Comparison of ENCODE assay signal across 8 mouse cellular contexts in the genomic region with DNA sequence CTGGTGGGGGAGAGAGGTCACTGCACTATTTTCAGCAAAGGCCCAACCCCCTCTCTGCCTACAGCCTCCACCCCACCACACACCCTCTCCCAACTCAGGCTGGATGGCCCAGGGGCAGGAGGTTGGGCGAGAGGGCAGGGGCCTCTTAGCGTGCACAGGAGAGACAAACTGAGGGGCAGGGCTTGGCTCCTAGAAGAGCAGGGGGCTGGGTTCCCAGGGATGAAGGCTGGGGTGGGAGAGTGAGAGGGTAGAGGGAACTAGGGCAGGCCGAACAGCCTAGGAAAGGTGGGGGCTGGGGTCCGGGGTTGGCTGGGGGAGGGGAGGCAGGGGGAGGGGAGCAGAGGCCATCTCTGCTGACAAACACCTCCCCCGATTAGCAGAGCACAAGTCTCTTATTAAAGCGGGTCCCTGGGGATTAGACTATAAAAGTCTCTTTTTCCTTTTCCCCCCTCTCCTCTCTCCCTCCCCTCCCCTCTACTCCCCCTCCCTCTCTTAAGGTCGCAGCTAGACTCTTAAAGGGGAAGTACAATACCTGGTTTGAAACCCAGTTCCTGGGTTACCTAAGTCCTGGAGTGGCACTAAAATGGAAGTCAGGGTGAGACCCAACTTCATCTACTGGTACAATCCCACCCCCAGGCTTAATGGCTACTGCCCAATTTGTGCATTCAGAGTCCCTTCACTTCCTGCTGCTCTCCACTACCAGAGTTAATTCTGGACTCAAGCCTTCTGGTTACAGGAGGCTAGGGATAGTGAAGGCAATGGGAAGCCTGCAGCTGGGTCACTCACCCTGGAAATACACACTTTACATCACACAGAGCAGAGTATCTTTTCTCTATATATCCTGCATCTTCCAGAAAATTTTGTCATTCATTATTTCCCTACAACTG. TPM values are rescaled to one million over a fixed set of nuclear protein-coding genes. Genes with fewer than 3 reads are reported as not detected.
DNase-seq lines count a peak whose midpoint lies in the region; ATAC-seq lines count a peak whose summit lies in the region.

No protein-coding gene starts in this region.

- ATAC-seq in lung, embryonic 15.5 days (ENCODE audit: borderline replicate concordance, extremely low read depth, low FRiP score, low TSS enrichment), result peak; percentile 2; the same call in 1 of the 2 replicates
- peak; percentile 42 for ATAC-seq in forebrain, embryonic 13.5 days
- ATAC-seq in limb, embryonic 15.5 days (ENCODE audit: insufficient number of reproducible peaks, low FRiP score, low TSS enrichment, low read depth), result 0 out of 2 replicates have a peak, but pooled peaks have one; percentile 17

- H3K9me3 ChIP-seq in lung, embryonic 15.5 days, result no peaks in the 10 kb centered on the region
- H3K9me3 ChIP-seq in forebrain, embryonic 13.5 days (replicated peaks), result no peaks in the 10 kb centered on the region
- no peaks in the 10 kb centered on the region for H3K9me3 ChIP-seq in limb, embryonic 15.5 days

- H3K4me2 ChIP-seq in lung, embryonic 15.5 days, result peak overlapping the region; percentile 54
- peak overlapping the region; percentile 91 for H3K4me2 ChIP-seq in forebrain, embryonic 13.5 days
- H3K4me2 ChIP-seq in limb, embryonic 15.5 days, result peak overlapping the region; percentile 80

- peaks cover 31% of the 10 kb centered on the region for H3K4me1 ChIP-seq in lung, embryonic 15.5 days
- H3K4me1 ChIP-seq in forebrain, embryonic 13.5 days, result peaks cover 45% of the 10 kb centered on the region
- peaks cover 38% of the 10 kb centered on the region for H3K4me1 ChIP-seq in limb, embryonic 15.5 days

- DNase-seq in lung, adult 18-20 months, result no peak
- peak; percentile 86 for DNase-seq in retina, postnatal 1 day
- DNase-seq in c-Kit-positive CD71-positive TER-119-positive erythroid progenitor cells, embryonic 14.5 days (ENCODE audit: low spot score), result no peak
- no peak for DNase-seq in adrenal gland, postnatal 25 days
- DNase-seq in T-cell, adult 2 months (ENCODE audit: low spot score), result no peak

- H3K9ac ChIP-seq in lung, embryonic 15.5 days, result peak overlapping the region; percentile 13; the same call in 1 of the 2 replicates
- H3K9ac ChIP-seq in forebrain, embryonic 13.5 days, result peak overlapping the region; percentile 83
- 0 out of 2 replicates have a peak overlapping the region, but pooled peaks have one; percentile 14 for H3K9ac ChIP-seq in limb, embryonic 15.5 days

- peak overlapping the region; percentile 30 for H3K4me3 ChIP-seq in lung, embryonic 15.5 days
- H3K4me3 ChIP-seq in forebrain, embryonic 13.5 days, result peak overlapping the region; percentile 68
- H3K4me3 ChIP-seq in limb, embryonic 15.5 days, result peak overlapping the region; percentile 77

- WGBS in lung, embryonic 15.5 days, result 8% methylated on average over 7 of the region's 7 CpGs
- WGBS in forebrain, embryonic 13.5 days, result 3% methylated on average over 5 of the region's 7 CpGs
- WGBS in limb, embryonic 15.5 days, result under 1% methylated on average over 7 of the region's 7 CpGs

- H3K27me3 ChIP-seq in lung, embryonic 15.5 days, result 0 out of 2 replicates have a peak, but pooled peaks cover 16% of the 10 kb centered on the region
- H3K27me3 ChIP-seq in forebrain, embryonic 13.5 days, result no peaks in the 10 kb centered on the region
- H3K27me3 ChIP-seq in limb, embryonic 15.5 days, result no peaks in the 10 kb centered on the region

- 0 out of 2 replicates have a peak, but pooled peaks cover 8% of the 10 kb centered on the region for H3K36me3 ChIP-seq in lung, embryonic 15.5 days
- H3K36me3 ChIP-seq in forebrain, embryonic 13.5 days (ENCODE audit: poor library complexity, severe bottlenecking), result peaks cover 36% of the 10 kb centered on the region
- H3K36me3 ChIP-seq in limb, embryonic 15.5 days, result peaks cover 27% of the 10 kb centered on the region

- no peak overlapping the region; the same call in 1 of the 2 replicates for H3K27ac ChIP-seq in lung, embryonic 15.5 days
- peak overlapping the region; percentile 95 for H3K27ac ChIP-seq in forebrain, embryonic 13.5 days
- H3K27ac ChIP-seq in limb, embryonic 15.5 days, result peak overlapping the region; percentile 62

RNA-seq across cellular contexts. Expression of a gene that starts 2.3 kb away (rescaled TPM):
- 3.7 and 4.8 TPM in 2 replicates for polyA plus RNA-seq in lung, embryonic 15.5 days (2015; fragmentation: Nextera tagmentation; extraction: Ambion mirVana)
- 8.9 and 9.0 TPM in 2 replicates for polyA plus RNA-seq in forebrain, embryonic 13.5 days (2015; fragmentation: Nextera tagmentation; extraction: Ambion mirVana)
- polyA plus RNA-seq in limb, embryonic 15.5 days (2015; fragmentation: Nextera tagmentation; extraction: Ambion mirVana), result 5.9 and 6.2 TPM in 2 replicates
- total RNA-seq in adrenal gland, postnatal 25 days (2021), result 1.5 and 1.9 TPM in 2 replicates

RNA-seq across cellular contexts. Expression of a gene that starts 11.6 kb away (rescaled TPM):
- polyA plus RNA-seq in lung, embryonic 15.5 days (2015; fragmentation: Nextera tagmentation; extraction: Ambion mirVana), result 552 and 585 TPM in 2 replicates
- 127 and 130 TPM in 2 replicates for polyA plus RNA-seq in forebrain, embryonic 13.5 days (2015; fragmentation: Nextera tagmentation; extraction: Ambion mirVana)
- 1,128 and 1,135 TPM in 2 replicates for polyA plus RNA-seq in limb, embryonic 15.5 days (2015; fragmentation: Nextera tagmentation; extraction: Ambion mirVana)
- 238 and 302 TPM in 2 replicates for total RNA-seq in adrenal gland, postnatal 25 days (2021)

RNA-seq across cellular contexts. Expression of a gene that starts 33.5 kb away (rescaled TPM):
- 12.5 and 17.3 TPM in 2 replicates for polyA plus RNA-seq in lung, embryonic 15.5 days (2015; fragmentation: Nextera tagmentation; extraction: Ambion mirVana)
- 10.7 and 16.0 TPM in 2 replicates for polyA plus RNA-seq in forebrain, embryonic 13.5 days (2015; fragmentation: Nextera tagmentation; extraction: Ambion mirVana)
- polyA plus RNA-seq in limb, embryonic 15.5 days (2015; fragmentation: Nextera tagmentation; extraction: Ambion mirVana), result 13.6 and 16.8 TPM in 2 replicates
- 7.7 and 15.9 TPM in 2 replicates for total RNA-seq in adrenal gland, postnatal 25 days (2021)

RNA-seq across cellular contexts. Expression of a gene that starts 34.7 kb away (rescaled TPM):
- 186 and 195 TPM in 2 replicates for polyA plus RNA-seq in lung, embryonic 15.5 days (2015; fragmentation: Nextera tagmentation; extraction: Ambion mirVana)
- polyA plus RNA-seq in forebrain, embryonic 13.5 days (2015; fragmentation: Nextera tagmentation; extraction: Ambion mirVana), result 241 and 243 TPM in 2 replicates
- polyA plus RNA-seq in limb, embryonic 15.5 days (2015; fragmentation: Nextera tagmentation; extraction: Ambion mirVana), result 225 and 234 TPM in 2 replicates
- total RNA-seq in adrenal gland, postnatal 25 days (2021), result 189 and 195 TPM in 2 replicates

RNA-seq across cellular contexts. Expression of a gene that starts 44.4 kb away (rescaled TPM):
- 5.0 TPM in 2 replicates for polyA plus RNA-seq in lung, embryonic 15.5 days (2015; fragmentation: Nextera tagmentation; extraction: Ambion mirVana)
- polyA plus RNA-seq in forebrain, embryonic 13.5 days (2015; fragmentation: Nextera tagmentation; extraction: Ambion mirVana), result 0.63 and 0.83 TPM in 2 replicates
- polyA plus RNA-seq in limb, embryonic 15.5 days (2015; fragmentation: Nextera tagmentation; extraction: Ambion mirVana), result 11.8 and 27.8 TPM in 2 replicates
- 9.6 and 10.2 TPM in 2 replicates for total RNA-seq in adrenal gland, postnatal 25 days (2021)

Comparison
In these comparisons a context has a peak if more than half of its experiments do, and no peak if none do; other contexts are left out.
1. H3K9ac ChIP-seq: peak in every context shown above with its lines; median percentile 83 in forebrain, embryonic 13.5 days; 14 in limb, embryonic 15.5 days; 13 in lung, embryonic 15.5 days.